Mouse (Mus musculus) testis, adult 2 months (tissue): ENCODE measurements around the gene Gm26727. TPM values are rescaled to one million over a fixed set of nuclear protein-coding genes. Genes with fewer than 3 reads are reported as not detected.
"Not testable (repeated sequence)": the region's sequence is repeated elsewhere in the genome, so short reads cannot be mapped to it uniquely, and the experiment has no call there.

Experiments
- H3K27ac ChIP-seq: fragments of 200-500 bp; 2 replicates; pipeline ENCODE4 v1.5.1; 2012; ENCODE audit warnings: low read depth, low read length; ENCODE audit not compliant: control insufficient read depth, insufficient read depth
- H3K27me3 ChIP-seq: fragments of 200-500 bp; 2 replicates; pipeline ENCODE4 v1.6.1; 2012; ENCODE audit warnings: mild to moderate bottlenecking, low read length, moderate library complexity; ENCODE audit not compliant: control insufficient read depth, insufficient read depth
- H3K36me3 ChIP-seq: fragments of 200-500 bp; 2 replicates; pipeline ENCODE4 v1.6.1; 2012; ENCODE audit warnings: mild to moderate bottlenecking, low read length; ENCODE audit not compliant: control insufficient read depth, insufficient read depth
- H3K4me1 ChIP-seq: fragments of 200-500 bp; 2 replicates; pipeline ENCODE4 v1.6.1; 2012; ENCODE audit warnings: low read length; ENCODE audit not compliant: control insufficient read depth, insufficient read depth
- H3K4me3 ChIP-seq: fragments of 200-500 bp; 2 replicates; pipeline ENCODE4 v1.5.1; 2012; ENCODE audit warnings: low read depth, mild to moderate bottlenecking, low read length, moderate library complexity, mixed read lengths; ENCODE audit not compliant: control insufficient read depth
- CTCF ChIP-seq: fragments of 200-500 bp; IDR thresholded peaks from 2 replicates; pipeline ENCODE4 v1.5.1; 2012; ENCODE audit warnings: low read depth, mild to moderate bottlenecking, inconsistent platforms, low read length, moderate library complexity; ENCODE audit not compliant: control insufficient read depth, insufficient read depth, insufficient replicate concordance
- POLR2A ChIP-seq: fragments of 200-500 bp; IDR thresholded peaks from 2 replicates; pipeline ENCODE4 v1.6.1; 2012; ENCODE audit warnings: low read depth, mild to moderate bottlenecking, inconsistent platforms, low read length, moderate library complexity; ENCODE audit not compliant: control insufficient read depth
- polyA plus RNA-seq: library from polyadenylated mRNA; depleted of rRNA; stranded (reverse); fragments of >200 nt; gene quantifications from 2 replicates; pipeline ENCODE4 v1.2.3, GENCODE M21; 2012; rRNA removed

Gm26727 gene
- not detected in 2 replicates for polyA plus RNA-seq

- TF ChIP-seq CTCF: no peak
- no peak for TF ChIP-seq POLR2A
- H3K36me3 ChIP-seq: no peaks in the 10 kb centered on the region
These were observed at the start of gene Gm26727 for GRCm38 (mm10) chr2:67433081-67433480. Gene Gm26727, minus strand, starts transcription at chr2:67433181.

GRCm38 (mm10) chr2:67481051-67481450 lies 48.1 kb upstream of the Gm26727 start:
- Histone ChIP-seq H3K36me3 (no peaks in the 10 kb centered on the region), H3K4me1 (no peaks in the 10 kb centered on the region), H3K27ac (no peak overlapping the region), H3K27me3 (no peaks in the 10 kb centered on the region), H3K4me3 (no peak overlapping the region)
- TF ChIP-seq CTCF: no peak
- TF ChIP-seq POLR2A: no peak

More at GRCm38 (mm10) chr2:67433081-67433480, at the start of gene Gm26727:
- Histone ChIP-seq H3K4me3 (no peak within 1 kb of the TSS), H3K4me1 (no peaks in the 10 kb centered on the region), H3K27ac (no peak within 1 kb of the TSS), H3K27me3 (no peaks in the 10 kb centered on the region)

GRCm38 (mm10) chr2:67477753-67478152 lies 44.8 kb upstream of the Gm26727 start:
- H3K27ac ChIP-seq: no peak overlapping the region
- H3K4me3 ChIP-seq: no peak overlapping the region
- no peaks in the 10 kb centered on the region for H3K4me1 ChIP-seq
- H3K36me3 ChIP-seq: no peaks in the 10 kb centered on the region
- TF ChIP-seq CTCF (no peak), POLR2A (no peak)
- H3K27me3 ChIP-seq: no peaks in the 10 kb centered on the region

- not testable (repeated sequence) for H3K4me3 ChIP-seq, H3K4me1 ChIP-seq, H3K36me3 ChIP-seq, H3K27ac ChIP-seq, H3K27me3 ChIP-seq
These were observed 37.0 kb upstream of the Gm26727 start for GRCm38 (mm10) chr2:67470030-67470429.

GRCm38 (mm10) chr2:67467036-67467435 lies 34.1 kb upstream of the Gm26727 start:
- H3K4me1 ChIP-seq: no peaks in the 10 kb centered on the region
- no peak overlapping the region for H3K27ac ChIP-seq
- H3K36me3 ChIP-seq: no peaks in the 10 kb centered on the region
- H3K4me3 ChIP-seq: no peak overlapping the region
- H3K27me3 ChIP-seq: no peaks in the 10 kb centered on the region
- TF ChIP-seq POLR2A (no peak), CTCF (no peak)

GRCm38 (mm10) chr2:67460857-67461256 lies 27.9 kb upstream of the Gm26727 start:
- TF ChIP-seq CTCF (no peak), POLR2A (no peak)
- H3K4me3 ChIP-seq: no peak overlapping the region
- H3K27ac ChIP-seq: no peak overlapping the region
- H3K4me1 ChIP-seq: no peaks in the 10 kb centered on the region
- no peaks in the 10 kb centered on the region for H3K27me3 ChIP-seq
- no peaks in the 10 kb centered on the region for H3K36me3 ChIP-seq

GRCm38 (mm10) chr2:67447206-67447605 lies 14.2 kb upstream of the Gm26727 start:
- H3K4me3 ChIP-seq: no peak overlapping the region
- H3K4me1 ChIP-seq: no peaks in the 10 kb centered on the region
- no peaks in the 10 kb centered on the region for H3K36me3 ChIP-seq
- no peak overlapping the region for H3K27ac ChIP-seq
- TF ChIP-seq POLR2A (no peak), CTCF (no peak)
- H3K27me3 ChIP-seq: no peaks in the 10 kb centered on the region

GRCm38 (mm10) chr2:67446772-67447171 lies 13.8 kb upstream of the Gm26727 start:
- Histone ChIP-seq H3K4me1 (no peaks in the 10 kb centered on the region), H3K27me3 (no peaks in the 10 kb centered on the region), H3K27ac (no peak overlapping the region), H3K36me3 (no peaks in the 10 kb centered on the region), H3K4me3 (no peak overlapping the region)
- TF ChIP-seq POLR2A (no peak), CTCF (no peak)
